Comparison of ENCODE assay signal across 17 mouse cellular contexts in genomic region chr4:97785547-97786271, GRCm38 (mm10). TPM values are rescaled to one million over a fixed set of nuclear protein-coding genes. Genes with fewer than 3 reads are reported as not detected.
DNase-seq lines count a peak whose midpoint lies in the region; ATAC-seq lines count a peak whose summit lies in the region.
"Had no signal": no experiment of that assay in that cellular context is flagged by ENCODE, and none has a peak within 500 bp of the region (broad histone marks: within the 10 kb centered on the region; RNA-seq: fewer than 3 reads in every experiment).

No protein-coding gene starts in this region.

- H3K9ac ChIP-seq in hindbrain, embryonic 14.5 days: no peak overlapping the region
- H3K9ac ChIP-seq in hindbrain, embryonic 12.5 days: no peak overlapping the region
- H3K9ac ChIP-seq in midbrain, embryonic 11.5 days (ENCODE audit: low read length): no peak overlapping the region
- no peak overlapping the region for H3K9ac ChIP-seq in midbrain, embryonic 15.5 days
- H3K9ac ChIP-seq in neural tube, embryonic 14.5 days (replicated peaks; ENCODE audit: low read depth, low read length): no peak overlapping the region
- H3K9ac ChIP-seq: heart, embryonic 15.5 days had no signal

- H3K4me1 ChIP-seq in hindbrain, embryonic 14.5 days (replicated peaks; ENCODE audit: control insufficient read depth, insufficient read depth, low read length): peaks cover 13% of the 10 kb centered on the region; the same call in 1 of the 2 replicates
- peaks cover 3% of the 10 kb centered on the region; the same call in 1 of the 2 replicates for H3K4me1 ChIP-seq in hindbrain, embryonic 12.5 days
- no peaks in the 10 kb centered on the region for H3K4me1 ChIP-seq in midbrain, embryonic 11.5 days (ENCODE audit: control insufficient read depth, insufficient read depth, low read length)
- H3K4me1 ChIP-seq in midbrain, embryonic 15.5 days: 0 out of 2 replicates have a peak, but pooled peaks cover 4% of the 10 kb centered on the region
- H3K4me1 ChIP-seq in neural tube, embryonic 14.5 days (ENCODE audit: control insufficient read depth, insufficient read depth, low read length): peaks cover 10% of the 10 kb centered on the region; the same call in 1 of the 2 replicates

- no peak overlapping the region; the same call in 1 of the 2 replicates for H3K27ac ChIP-seq in hindbrain, embryonic 14.5 days
- H3K27ac ChIP-seq in hindbrain, embryonic 12.5 days: no peak overlapping the region
- H3K27ac ChIP-seq in midbrain, embryonic 11.5 days (ENCODE audit: low read depth, low read length): no peak overlapping the region
- no peak overlapping the region for H3K27ac ChIP-seq in midbrain, embryonic 15.5 days
- no peak overlapping the region for H3K27ac ChIP-seq in neural tube, embryonic 14.5 days (ENCODE audit: low read depth, low read length)
- H3K27ac ChIP-seq: heart, embryonic 15.5 days had no signal

- no peak for ATAC-seq in hindbrain, embryonic 14.5 days (ENCODE audit: low FRiP score)
- ATAC-seq in hindbrain, embryonic 12.5 days (ENCODE audit: low FRiP score): no peak
- no peak for ATAC-seq in midbrain, embryonic 11.5 days (ENCODE audit: low FRiP score)
- no peak for ATAC-seq in midbrain, embryonic 15.5 days (replicated peaks)
- no peak; the same call in 1 of the 2 replicates for ATAC-seq in neural tube, embryonic 14.5 days (ENCODE audit: low read depth)
- ATAC-seq: activated CD4-positive, CD25-positive, alpha-beta regulatory T cell, adult 4 months; intestine, embryonic 16.5 days had no signal

- H3K36me3 ChIP-seq in hindbrain, embryonic 14.5 days (replicated peaks; ENCODE audit: control insufficient read depth, insufficient read depth): peaks cover 11% of the 10 kb centered on the region
- H3K36me3 ChIP-seq in hindbrain, embryonic 12.5 days: peaks cover 12% of the 10 kb centered on the region
- H3K36me3 ChIP-seq in midbrain, embryonic 11.5 days (ENCODE audit: control insufficient read depth, insufficient read depth, low read length): peaks cover 5% of the 10 kb centered on the region; the same call in 1 of the 2 replicates
- H3K36me3 ChIP-seq in midbrain, embryonic 15.5 days (replicated peaks): no peaks in the 10 kb centered on the region
- H3K36me3 ChIP-seq in neural tube, embryonic 14.5 days (ENCODE audit: control insufficient read depth, insufficient read depth, low read length): 0 out of 2 replicates have a peak, but pooled peaks cover 4% of the 10 kb centered on the region

- peak overlapping the region; percentile 25 for H3K4me2 ChIP-seq in hindbrain, embryonic 14.5 days (replicated peaks)
- no peak overlapping the region for H3K4me2 ChIP-seq in hindbrain, embryonic 12.5 days (replicated peaks)
- no peak overlapping the region for H3K4me2 ChIP-seq in midbrain, embryonic 11.5 days
- no peak overlapping the region for H3K4me2 ChIP-seq in midbrain, embryonic 15.5 days
- H3K4me2 ChIP-seq in neural tube, embryonic 14.5 days (ENCODE audit: low read depth, low read length): 0 out of 2 replicates have a peak overlapping the region, but pooled peaks have one; percentile 8
- H3K4me2 ChIP-seq: heart, embryonic 15.5 days had no signal

- peak; percentile 71 to 76 for DNase-seq in cerebellum, postnatal 14 days
- DNase-seq in cerebellum, postnatal 4 days (ENCODE audit: low spot score in 2 of 2): no peak
- DNase-seq in hindbrain, embryonic 14.5 days (ENCODE audit: low spot score): no peak
- peak; percentile 83 for DNase-seq in midbrain, embryonic 11.5 days (ENCODE audit: low spot score, missing footprints)
- DNase-seq in thymus, postnatal 10 days (ENCODE audit: low spot score in 2 of 2): no peak
- DNase-seq: gastrocnemius, postnatal 25 days; kidney, postnatal 4 days; lung, postnatal 4 days; right cerebral cortex, postnatal 25 days; thymus, postnatal 36 days had no signal

- H3K9me3 ChIP-seq in hindbrain, embryonic 14.5 days (ENCODE audit: control insufficient read depth, low read length): no peaks in the 10 kb centered on the region
- no peaks in the 10 kb centered on the region for H3K9me3 ChIP-seq in hindbrain, embryonic 12.5 days (replicated peaks)
- H3K9me3 ChIP-seq in midbrain, embryonic 11.5 days (ENCODE audit: control insufficient read depth, low read length): 0 out of 2 replicates have a peak, but pooled peaks cover 2% of the 10 kb centered on the region
- H3K9me3 ChIP-seq in midbrain, embryonic 15.5 days: no peaks in the 10 kb centered on the region
- no peaks in the 10 kb centered on the region for H3K9me3 ChIP-seq in neural tube, embryonic 14.5 days (ENCODE audit: control insufficient read depth, low read length)
- H3K9me3 ChIP-seq: heart, embryonic 15.5 days had no signal

- H3K27me3 ChIP-seq in hindbrain, embryonic 14.5 days (ENCODE audit: control insufficient read depth, insufficient read depth, low read length): no peaks in the 10 kb centered on the region; the same call in 1 of the 2 replicates
- H3K27me3 ChIP-seq in hindbrain, embryonic 12.5 days: no peaks in the 10 kb centered on the region
- H3K27me3 ChIP-seq in midbrain, embryonic 11.5 days (ENCODE audit: control insufficient read depth, insufficient read depth, low read length): peaks cover 62% of the 10 kb centered on the region
- 0 out of 2 replicates have a peak, but pooled peaks cover 3% of the 10 kb centered on the region for H3K27me3 ChIP-seq in midbrain, embryonic 15.5 days (replicated peaks)
- H3K27me3 ChIP-seq in neural tube, embryonic 14.5 days (ENCODE audit: control insufficient read depth, insufficient read depth, low read length): no peaks in the 10 kb centered on the region
- H3K27me3 ChIP-seq: heart, embryonic 15.5 days had no signal

- 64% methylated on average over 8 of the region's 8 CpGs for WGBS in hindbrain, embryonic 14.5 days
- WGBS in hindbrain, embryonic 12.5 days: 87% methylated on average over 8 of the region's 8 CpGs
- 86% methylated on average over 8 of the region's 8 CpGs for WGBS in midbrain, embryonic 11.5 days
- 69% methylated on average over 8 of the region's 8 CpGs for WGBS in midbrain, embryonic 15.5 days
- 64% methylated on average over 8 of the region's 8 CpGs for WGBS in neural tube, embryonic 14.5 days

- H3K4me3 ChIP-seq in hindbrain, embryonic 14.5 days (replicated peaks; ENCODE audit: low read length): no peak overlapping the region
- H3K4me3 ChIP-seq in hindbrain, embryonic 12.5 days: no peak overlapping the region
- H3K4me3 ChIP-seq in midbrain, embryonic 11.5 days (ENCODE audit: low read depth, low read length): no peak overlapping the region
- no peak overlapping the region for H3K4me3 ChIP-seq in midbrain, embryonic 15.5 days
- H3K4me3 ChIP-seq in neural tube, embryonic 14.5 days (ENCODE audit: low read depth, low read length): no peak overlapping the region
- H3K4me3 ChIP-seq: heart, embryonic 15.5 days had no signal

RNA-seq across cellular contexts. Expression of gene E130114P18Rik, which starts 7.8 kb away (rescaled TPM):
- 26.3 and 28.0 TPM in 2 replicates for polyA plus RNA-seq in hindbrain, embryonic 14.5 days (2014; fragmentation: Nextera tagmentation; extraction: Ambion mirVana)
- 28.0 and 28.2 TPM in 2 replicates for polyA plus RNA-seq in hindbrain, embryonic 12.5 days (2016; fragmentation: Nextera tagmentation; extraction: Ambion mirVana)
- polyA plus RNA-seq in midbrain, embryonic 11.5 days (2014; fragmentation: Nextera tagmentation; extraction: Ambion mirVana): 6.5 and 7.7 TPM in 2 replicates
- 12.7 and 13.7 TPM in 2 replicates for polyA plus RNA-seq in midbrain, embryonic 15.5 days (2015; fragmentation: Nextera tagmentation; extraction: Ambion mirVana)
- 22.6 and 24.6 TPM in 2 replicates for polyA plus RNA-seq in neural tube, embryonic 14.5 days (2014; fragmentation: Nextera tagmentation; extraction: Ambion mirVana)
- polyA plus RNA-seq: activated CD4-positive, CD25-positive, alpha-beta regulatory T cell, adult 4 months; C2C12 had no signal

RNA-seq across cellular contexts. Expression of gene Nfia, which starts 13.2 kb away (rescaled TPM):
- polyA plus RNA-seq in hindbrain, embryonic 14.5 days (2014; fragmentation: Nextera tagmentation; extraction: Ambion mirVana): 47.8 and 49.2 TPM in 2 replicates
- polyA plus RNA-seq in hindbrain, embryonic 12.5 days (2016; fragmentation: Nextera tagmentation; extraction: Ambion mirVana): 58.4 and 62.7 TPM in 2 replicates
- polyA plus RNA-seq in midbrain, embryonic 11.5 days (2014; fragmentation: Nextera tagmentation; extraction: Ambion mirVana): 14.1 and 15.8 TPM in 2 replicates
- polyA plus RNA-seq in midbrain, embryonic 15.5 days (2015; fragmentation: Nextera tagmentation; extraction: Ambion mirVana): 26.5 and 27.8 TPM in 2 replicates
- 50.0 and 55.0 TPM in 2 replicates for polyA plus RNA-seq in neural tube, embryonic 14.5 days (2014; fragmentation: Nextera tagmentation; extraction: Ambion mirVana)

Comparison
In these comparisons a context has a peak if more than half of its experiments do, and no peak if none do; other contexts are left out.
1. DNase-seq: peak in cerebellum, postnatal 14 days (2 of 2) and midbrain, embryonic 11.5 days (single experiment); none in cerebellum, postnatal 4 days (0 of 2), hindbrain, embryonic 14.5 days (single experiment) and thymus, postnatal 10 days (0 of 2).
2. H3K4me2 ChIP-seq: peak in hindbrain, embryonic 14.5 days (single experiment) and neural tube, embryonic 14.5 days (single experiment); none in hindbrain, embryonic 12.5 days (single experiment), midbrain, embryonic 11.5 days (single experiment) and midbrain, embryonic 15.5 days (single experiment).